Mouse (Mus musculus): ENCODE data around the gene Stk11.

GRCm38 (mm10) chr10:80120146-80120545 lies 4.5 kb downstream of the Stk11 start:
- TF ChIP-seq CTCF (IDR thresholded peaks at IDR 0.05; ENCODE audit: borderline replicate concordance, insufficient read depth, low read length), result no peak
- no peak for TF ChIP-seq POLR2A (IDR thresholded peaks at IDR 0.05; ENCODE audit: low read depth, low read length)
